ENCODE assay signal across 8 mouse cellular contexts in genomic region chr11:23124198-23124951, GRCm38 (mm10).
DNase-seq lines count a peak whose midpoint lies in the region; ATAC-seq and TF ChIP-seq lines count a peak whose summit lies in the region.

No protein-coding gene starts in this region.

- peak; percentile 21 for DNase-seq in layer of hippocampus, adult 9-11 months
- no peak for DNase-seq in layer of hippocampus, adult 11-12 months (ENCODE audit: low spot score)
- DNase-seq in hindbrain, embryonic 10.5 days (ENCODE audit: low spot score), result peak; percentile 76
- DNase-seq in left cerebral cortex, postnatal 4 days, result peak; percentile 60
- DNase-seq in mesoderm, embryonic 11.5 days (ENCODE audit: low read depth, low spot score), result peak; percentile 84

- H3K36me3 ChIP-seq in forebrain, embryonic 12.5 days (replicated peaks), result no peaks in the 10 kb centered on the region
- H3K36me3 ChIP-seq in hindbrain, embryonic 10.5 days, result no peaks in the 10 kb centered on the region
- H3K36me3 ChIP-seq in small intestine, adult 2 months (ENCODE audit: control insufficient read depth, insufficient read depth, low read length), result no peaks in the 10 kb centered on the region

- H3K4me1 ChIP-seq in brown adipose tissue, adult 24 weeks (ENCODE audit: control insufficient read depth, insufficient read depth, insufficient read length, low read length), result no peaks in the 10 kb centered on the region
- peaks cover 8% of the 10 kb centered on the region; the same call in 1 of the 2 replicates for H3K4me1 ChIP-seq in forebrain, embryonic 12.5 days
- H3K4me1 ChIP-seq in hindbrain, embryonic 10.5 days (replicated peaks), result peaks cover 9% of the 10 kb centered on the region
- H3K4me1 ChIP-seq in small intestine, adult 2 months (ENCODE audit: control insufficient read depth, insufficient read depth, insufficient read length, low read length), result no peaks in the 10 kb centered on the region

- no peaks in the 10 kb centered on the region for H3K9me3 ChIP-seq in forebrain, embryonic 12.5 days
- no peaks in the 10 kb centered on the region for H3K9me3 ChIP-seq in hindbrain, embryonic 10.5 days

- H3K4me2 ChIP-seq in forebrain, embryonic 12.5 days, result peak overlapping the region; percentile 70

- 4% methylated on average over 25 of the region's 25 CpGs for WGBS in forebrain, embryonic 12.5 days
- 3% methylated on average over 25 of the region's 25 CpGs for WGBS in hindbrain, embryonic 10.5 days
- 3% methylated on average over 23 of the region's 25 CpGs for WGBS in small intestine, adult 2 months

- H3K27me3 ChIP-seq in forebrain, embryonic 12.5 days, result no peaks in the 10 kb centered on the region
- no peaks in the 10 kb centered on the region for H3K27me3 ChIP-seq in hindbrain, embryonic 10.5 days (ENCODE audit: insufficient read depth, poor library complexity, severe bottlenecking)
- no peaks in the 10 kb centered on the region for H3K27me3 ChIP-seq in small intestine, adult 2 months (ENCODE audit: control insufficient read depth, insufficient read depth, low read length)

- ATAC-seq in forebrain, embryonic 12.5 days (ENCODE audit: low FRiP score), result peak; percentile 97

- no peak overlapping the region for H3K27ac ChIP-seq in brown adipose tissue, adult 24 weeks (replicated peaks; ENCODE audit: low read depth, low read length)
- no peak overlapping the region for H3K27ac ChIP-seq in forebrain, embryonic 12.5 days
- H3K27ac ChIP-seq in hindbrain, embryonic 10.5 days, result no peak overlapping the region
- H3K27ac ChIP-seq in small intestine, adult 2 months (ENCODE audit: insufficient read depth, low read depth, low read length), result no peak overlapping the region

- TF ChIP-seq POLR2A in small intestine, adult 2 months (IDR thresholded peaks at IDR 0.05; ENCODE audit: low read depth, low read length), result no peak

- peak overlapping the region; percentile 45; the same call in 1 of the 2 replicates for H3K9ac ChIP-seq in forebrain, embryonic 12.5 days

- no peak for TF ChIP-seq CTCF in small intestine, adult 2 months (IDR thresholded peaks at IDR 0.05; ENCODE audit: extremely low read depth, insufficient read length, insufficient replicate concordance, low read depth, low read length)

- intact Hi-C loops in left cerebral cortex, postnatal 4 days (cut with DNase I), result no loop called here

- peak overlapping the region; percentile 67 for H3K4me3 ChIP-seq in brown adipose tissue, adult 24 weeks (ENCODE audit: insufficient read depth, low read depth, low read length)
- peak overlapping the region; percentile 37 for H3K4me3 ChIP-seq in forebrain, embryonic 12.5 days (replicated peaks)
- H3K4me3 ChIP-seq in hindbrain, embryonic 10.5 days, result peak overlapping the region; percentile 48
- H3K4me3 ChIP-seq in small intestine, adult 2 months (ENCODE audit: low read depth, low read length), result peak overlapping the region; percentile 56
